Mouse (Mus musculus) large intestine, adult 2 months (tissue): Measurements from ENCODE around the gene Gja8. TPM values are rescaled to one million over a fixed set of nuclear protein-coding genes. Genes with fewer than 3 reads are reported as not detected.

ENCODE experiments used
- DNase-seq: peaks from one replicate; pipeline ENCODE4 v3.0.0-alpha.2; 2012; ENCODE audit warnings: low read depth, low spot score
- WGBS: fragments of 180-500 bp; shearing (Covaris S2); methylation state at CpG from one replicate; pipeline ENCODE4 v1.1.7; 2018; 5-methylcytosine and 5-hydroxymethylcytosine counted together
- polyA plus RNA-seq: library from polyadenylated mRNA; depleted of rRNA; stranded (reverse); fragments of >200 nt; gene quantifications from 2 replicates; pipeline ENCODE4 v1.2.3, GENCODE M21; 2012; rRNA removed

Gja8 gene
- polyA plus RNA-seq, 1 experiment: not detected

- no peak for DNase-seq
- WGBS: 88% methylated on average over 6 of the region's 6 CpGs
Measured at GRCm38 (mm10) chr3:96881557-96881956, 44.3 kb downstream of the Gja8 start.

- WGBS: 85% methylated on average over 4 of the region's 4 CpGs
- no peak for DNase-seq
Measured at GRCm38 (mm10) chr3:96880385-96880784, 45.4 kb downstream of the Gja8 start.

- 88% methylated on average over 9 of the region's 9 CpGs for WGBS
Measured at GRCm38 (mm10) chr3:96879536-96879935, 46.3 kb downstream of the Gja8 start.

GRCm38 (mm10) chr3:96874808-96875571, 50.8 kb downstream of the Gja8 start:
- 33% methylated on average over 7 of the region's 7 CpGs for WGBS
- DNase-seq: peak; percentile 8

More at GRCm38 (mm10) chr3:96879536-96879935, 46.3 kb downstream of the Gja8 start:
- DNase-seq: no peak

- no peak for DNase-seq
Measured at GRCm38 (mm10) chr3:96872501-96872900, 53.3 kb downstream of the Gja8 start.

GRCm38 (mm10) chr3:96871070-96871469, 54.8 kb downstream of the Gja8 start:
- no peak for DNase-seq
- 86% methylated on average over 8 of the region's 8 CpGs for WGBS

More at GRCm38 (mm10) chr3:96872501-96872900, 53.3 kb downstream of the Gja8 start:
- WGBS: 90% methylated on average over 8 of the region's 8 CpGs

GRCm38 (mm10) chr3:96870270-96870669, 55.5 kb downstream of the Gja8 start:
- 89% methylated on average over 2 of the region's 2 CpGs for WGBS
- DNase-seq: no peak

GRCm38 (mm10) chr3:96869091-96869490, 56.7 kb downstream of the Gja8 start:
- WGBS: 90% methylated on average over 7 of the region's 7 CpGs
- no peak for DNase-seq

GRCm38 (mm10) chr3:96868566-96868965, 57.3 kb downstream of the Gja8 start:
- WGBS: 87% methylated on average over 8 of the region's 8 CpGs
- DNase-seq: no peak

- no peak for DNase-seq
- 87% methylated on average over 3 of the region's 3 CpGs for WGBS
Measured at GRCm38 (mm10) chr3:96867863-96868262, 58.0 kb downstream of the Gja8 start.

Other genes with a start within 250 kb of the Gja8 start
- gene Pias3, start 229.6 kb downstream of the Gja8 start, polyA plus RNA-seq: 17.5 and 23.4 TPM in 2 replicates
- gene Nudt17, start 217.5 kb downstream of the Gja8 start, polyA plus RNA-seq: 1.8 and 2.8 TPM in 2 replicates
- gene Polr3c, start 198.4 kb downstream of the Gja8 start, polyA plus RNA-seq: 46.2 and 63.9 TPM in 2 replicates
- gene Rnf115, start 198.4 kb downstream of the Gja8 start, polyA plus RNA-seq: 21.2 and 30.1 TPM in 2 replicates
- 42.7 and 83.0 TPM in 2 replicates for gene Pdzk1, start 96.7 kb downstream of the Gja8 start, polyA plus RNA-seq
- gene Cd160, start 96.7 kb downstream of the Gja8 start, polyA plus RNA-seq: 4.2 and 5.2 TPM in 2 replicates
- gene Gja5, start 21.3 kb downstream of the Gja8 start, polyA plus RNA-seq: 1.8 and 2.1 TPM in 2 replicates
- gene Gpr89, start 20.7 kb downstream of the Gja8 start, polyA plus RNA-seq: 28.0 and 54.4 TPM in 2 replicates
- 52.0 and 74.7 TPM in 2 replicates for gene Acp6, start 232.8 kb upstream of the Gja8 start, polyA plus RNA-seq